Mouse (Mus musculus) lung, embryonic 15.5 days (tissue): ENCODE results near the gene Ssbp1. TPM values are rescaled to one million over a fixed set of nuclear protein-coding genes. Genes with fewer than 3 reads are reported as not detected.

Experiments
- ATAC-seq: fragments of 200-750 bp; cut with Nextera tagmentation; 2 replicates; pipeline ENCODE4 v1.8.0; 2017; ENCODE audit warnings: moderate number of reproducible peaks, borderline replicate concordance; ENCODE audit not compliant: low FRiP score, low TSS enrichment; ENCODE audit errors: extremely low read depth
- H3K27ac ChIP-seq: fragments of 300-500 bp; sonication (generic); 2 replicates; pipeline ENCODE4 v1.5.1; 2015; ENCODE audit warnings: moderate library complexity, mild to moderate bottlenecking, inconsistent platforms
- H3K27me3 ChIP-seq: fragments of 300-500 bp; sonication (generic); 2 replicates; pipeline ENCODE4 v1.6.1; 2015; ENCODE audit warnings: inconsistent platforms
- H3K36me3 ChIP-seq: fragments of 300-500 bp; sonication (generic); 2 replicates; pipeline ENCODE4 v1.6.1; 2015; ENCODE audit warnings: inconsistent platforms
- H3K4me1 ChIP-seq: fragments of 300-500 bp; sonication (generic); 2 replicates; pipeline ENCODE4 v1.6.1; 2015; ENCODE audit warnings: inconsistent platforms
- H3K4me2 ChIP-seq: fragments of 300-500 bp; sonication (generic); 2 replicates; pipeline ENCODE4 v1.6.1; 2015; ENCODE audit warnings: inconsistent platforms, mild to moderate bottlenecking, moderate library complexity
- H3K4me3 ChIP-seq: fragments of 300-500 bp; sonication (generic); 2 replicates; pipeline ENCODE4 v1.5.1; 2015; ENCODE audit warnings: mild to moderate bottlenecking, inconsistent platforms
- H3K9ac ChIP-seq: fragments of 300-500 bp; sonication (generic); 2 replicates; pipeline ENCODE4 v1.6.1; 2015; ENCODE audit warnings: inconsistent platforms
- H3K9me3 ChIP-seq: fragments of 300-500 bp; sonication (generic); 2 replicates; pipeline ENCODE4 v1.6.1; 2016; ENCODE audit warnings: inconsistent platforms
- WGBS: fragments of 180-500 bp; shearing (Covaris S2); methylation state at CpG from one replicate; pipeline ENCODE4 v1.1.7; 2015; 5-methylcytosine and 5-hydroxymethylcytosine counted together
- polyA plus RNA-seq: library from polyadenylated mRNA; unstranded; fragments of >200 nt; fragmentation: Nextera tagmentation; extraction: Ambion mirVana; gene quantifications from 2 replicates; pipeline ENCODE4 v1.2.1, GENCODE M21; 2015

Ssbp1 gene
- polyA plus RNA-seq, 1 experiment from 2014 or later: 134 TPM

- Histone ChIP-seq H3K27me3 (peaks cover 11% of the 10 kb centered on the region; the same call in 1 of the 2 replicates), H3K27ac (peak overlapping the region; percentile 71), H3K9me3 (no peaks in the 10 kb centered on the region), H3K4me1 (peaks cover 18% of the 10 kb centered on the region), H3K9ac (peak overlapping the region; percentile 83), H3K4me2 (peak overlapping the region; percentile 93), H3K4me3 (peak overlapping the region; percentile 91), H3K36me3 (no peaks in the 10 kb centered on the region)
- peak; percentile 51 for ATAC-seq
- 1% methylated on average over 60 of the region's 72 CpGs for WGBS
Observed at GRCm38 (mm10) chr6:40435151-40436046, 35.8 kb upstream of the Ssbp1 start.

- Histone ChIP-seq H3K9me3 (no peaks in the 10 kb centered on the region), H3K27me3 (peaks cover 12% of the 10 kb centered on the region; the same call in 1 of the 2 replicates), H3K36me3 (no peaks in the 10 kb centered on the region), H3K27ac (peak within 1 kb of the TSS; percentile 71), H3K4me2 (peak within 1 kb of the TSS; percentile 93), H3K9ac (peak within 1 kb of the TSS; percentile 83), H3K4me3 (peak within 1 kb of the TSS; percentile 91), H3K4me1 (peaks cover 11% of the 10 kb centered on the region)
- under 1% methylated on average over 38 of the region's 38 CpGs for WGBS
- peak; percentile 93 for ATAC-seq
Observed at GRCm38 (mm10) chr6:40436047-40436483, 35.1 kb upstream of the Ssbp1 start, which contains the start of gene E330009J07Rik. E330009J07Rik (minus strand) TSS chr6:40436135.

- Histone ChIP-seq H3K36me3 (no peaks in the 10 kb centered on the region), H3K9ac (no peak within 1 kb of the TSS), H3K4me2 (no peak within 1 kb of the TSS), H3K4me1 (peaks cover 11% of the 10 kb centered on the region), H3K9me3 (no peaks in the 10 kb centered on the region), H3K27ac (no peak within 1 kb of the TSS), H3K4me3 (no peak within 1 kb of the TSS), H3K27me3 (peaks cover 12% of the 10 kb centered on the region; the same call in 1 of the 2 replicates)
- WGBS: 51% methylated on average over 5 of the region's 5 CpGs
- ATAC-seq: no peak
Observed at GRCm38 (mm10) chr6:40438936-40439335, 32.2 kb upstream of the Ssbp1 start, which contains the start of gene Wee2. Wee2 (plus strand) TSS chr6:40439088.

GRCm38 (mm10) chr6:40439731-40440130 lies 31.4 kb upstream of the Ssbp1 start:
- Histone ChIP-seq H3K27me3 (peaks cover 12% of the 10 kb centered on the region; the same call in 1 of the 2 replicates), H3K9ac (no peak overlapping the region)

GRCm38 (mm10) chr6:40441276-40441675 lies 29.9 kb upstream of the Ssbp1 start:
- no peaks in the 10 kb centered on the region for H3K9me3 ChIP-seq
- no peak overlapping the region for H3K4me2 ChIP-seq
- peaks cover 12% of the 10 kb centered on the region; the same call in 1 of the 2 replicates for H3K27me3 ChIP-seq
- no peak overlapping the region for H3K4me3 ChIP-seq
- H3K9ac ChIP-seq: no peak overlapping the region
- H3K36me3 ChIP-seq: no peaks in the 10 kb centered on the region
- WGBS: 63% methylated on average over 3 of the region's 3 CpGs
- H3K27ac ChIP-seq: no peak overlapping the region
- H3K4me1 ChIP-seq: peaks cover 2% of the 10 kb centered on the region
- no peak for ATAC-seq

More at GRCm38 (mm10) chr6:40439731-40440130, 31.4 kb upstream of the Ssbp1 start:
- 35% methylated on average over 12 of the region's 12 CpGs for WGBS
- H3K9me3 ChIP-seq: no peaks in the 10 kb centered on the region
- H3K36me3 ChIP-seq: no peaks in the 10 kb centered on the region
- H3K4me3 ChIP-seq: no peak overlapping the region
- no peak overlapping the region for H3K27ac ChIP-seq
- H3K4me2 ChIP-seq: no peak overlapping the region
- ATAC-seq: no peak
- H3K4me1 ChIP-seq: peaks cover 9% of the 10 kb centered on the region

GRCm38 (mm10) chr6:40441755-40442154 lies 29.4 kb upstream of the Ssbp1 start:
- Histone ChIP-seq H3K4me3 (no peak overlapping the region), H3K4me1 (no peaks in the 10 kb centered on the region), H3K36me3 (no peaks in the 10 kb centered on the region), H3K9ac (no peak overlapping the region), H3K9me3 (no peaks in the 10 kb centered on the region), H3K27ac (no peak overlapping the region), H3K27me3 (peaks cover 12% of the 10 kb centered on the region; the same call in 1 of the 2 replicates), H3K4me2 (no peak overlapping the region)
- 37% methylated on average over 3 of the region's 3 CpGs for WGBS
- ATAC-seq: no peak

- ATAC-seq: peak; percentile 14; the same call in 1 of the 2 replicates
- Histone ChIP-seq H3K4me1 (no peaks in the 10 kb centered on the region), H3K27me3 (peaks cover 6% of the 10 kb centered on the region; the same call in 1 of the 2 replicates), H3K9ac (no peak overlapping the region), H3K9me3 (no peaks in the 10 kb centered on the region), H3K4me3 (no peak overlapping the region), H3K27ac (no peak overlapping the region), H3K36me3 (no peaks in the 10 kb centered on the region), H3K4me2 (no peak overlapping the region)
- WGBS: 18% methylated on average over 10 of the region's 10 CpGs
Observed at GRCm38 (mm10) chr6:40443281-40443928, 27.7 kb upstream of the Ssbp1 start.

- Histone ChIP-seq H3K9me3 (no peaks in the 10 kb centered on the region), H3K4me3 (no peak overlapping the region), H3K4me2 (no peak overlapping the region), H3K4me1 (no peaks in the 10 kb centered on the region), H3K27ac (no peak overlapping the region), H3K27me3 (no peaks in the 10 kb centered on the region; the same call in 1 of the 2 replicates), H3K36me3 (no peaks in the 10 kb centered on the region), H3K9ac (no peak overlapping the region)
- no peak for ATAC-seq
Observed at GRCm38 (mm10) chr6:40448626-40449025, 22.5 kb upstream of the Ssbp1 start.

- H3K9me3 ChIP-seq: no peaks in the 10 kb centered on the region
- no peaks in the 10 kb centered on the region for H3K36me3 ChIP-seq
- WGBS: 20% methylated on average over 7 of the region's 7 CpGs
- no peak overlapping the region for H3K9ac ChIP-seq
- ATAC-seq: no peak
- no peak overlapping the region for H3K27ac ChIP-seq
- H3K4me2 ChIP-seq: no peak overlapping the region
- no peaks in the 10 kb centered on the region for H3K27me3 ChIP-seq
- H3K4me1 ChIP-seq: no peaks in the 10 kb centered on the region
- H3K4me3 ChIP-seq: no peak overlapping the region
Observed at GRCm38 (mm10) chr6:40454436-40455041, 16.6 kb upstream of the Ssbp1 start.

GRCm38 (mm10) chr6:40465710-40466109 lies 5.4 kb upstream of the Ssbp1 start:
- Histone ChIP-seq H3K9me3 (no peaks in the 10 kb centered on the region), H3K4me1 (no peaks in the 10 kb centered on the region), H3K27ac (no peak overlapping the region), H3K27me3 (no peaks in the 10 kb centered on the region), H3K36me3 (no peaks in the 10 kb centered on the region), H3K4me3 (no peak overlapping the region), H3K4me2 (no peak overlapping the region), H3K9ac (no peak overlapping the region)
- 48% methylated on average over 6 of the region's 6 CpGs for WGBS
- no peak for ATAC-seq

GRCm38 (mm10) chr6:40471720-40472010 lies 513 bp downstream of the Ssbp1 start:
- Histone ChIP-seq H3K27me3 (no peaks in the 10 kb centered on the region), H3K4me2 (peak overlapping the region; percentile 71), H3K36me3 (peaks cover 33% of the 10 kb centered on the region), H3K4me1 (peaks cover 4% of the 10 kb centered on the region), H3K9ac (peak overlapping the region; percentile 85), H3K9me3 (no peaks in the 10 kb centered on the region), H3K4me3 (peak overlapping the region; percentile 69), H3K27ac (peak overlapping the region; percentile 95)
- WGBS: 1% methylated on average over 7 of the region's 7 CpGs
- ATAC-seq: no peak
